Mouse (Mus musculus): ENCODE data around the gene Olfr1311. TPM values are rescaled to one million over a fixed set of nuclear protein-coding genes. Genes with fewer than 3 reads are reported as not detected.
"Not testable (repeated sequence)": the region's sequence is repeated elsewhere in the genome, so short reads cannot be mapped to it uniquely, and the experiment has no call there.

The Olfr1311 gene
- total RNA-seq (2017), result not detected in 2 replicates

GRCm38 (mm10) chr2:112024312-112024711 lies at the start of gene Olfr1311:
Gene Olfr1311 (minus strand): TSS chr2:112024412.
- ATAC-seq (replicated peaks; ENCODE audit: low read depth, poor library complexity, severe bottlenecking), result no peak

GRCm38 (mm10) chr2:112050138-112050537 lies 25.9 kb upstream of the Olfr1311 start, which contains the start of gene Olfr1312:
Gene Olfr1312 (minus strand): TSS chr2:112050238.
- ATAC-seq (replicated peaks; ENCODE audit: low read depth, poor library complexity, severe bottlenecking), result no peak

- not testable (repeated sequence) for ATAC-seq (replicated peaks; ENCODE audit: low read depth, poor library complexity, severe bottlenecking)
These were observed 2.8 kb upstream of the Olfr1311 start for GRCm38 (mm10) chr2:112026971-112027370.

GRCm38 (mm10) chr2:112014900-112015299 lies 9.3 kb downstream of the Olfr1311 start:
- ATAC-seq (replicated peaks; ENCODE audit: low read depth, poor library complexity, severe bottlenecking), result no peak

GRCm38 (mm10) chr2:112012608-112013007 lies 11.6 kb downstream of the Olfr1311 start, which contains the start of gene Olfr1310:
Gene Olfr1310 (minus strand): TSS chr2:112012708.
- ATAC-seq (replicated peaks; ENCODE audit: low read depth, poor library complexity, severe bottlenecking), result no peak

GRCm38 (mm10) chr2:111990181-111990580 lies 34.0 kb downstream of the Olfr1311 start, which contains the start of gene Olfr1309:
Gene Olfr1309 (minus strand): TSS chr2:111990281.
- ATAC-seq (replicated peaks; ENCODE audit: low read depth, poor library complexity, severe bottlenecking), result no peak

Other genes starting within 250 kb of the Olfr1311 start
- gene Olfr1302, start 247.0 kb downstream of the Olfr1311 start, total RNA-seq (2017), result not detected in 2 replicates
- gene Olfr1303, start 204.1 kb downstream of the Olfr1311 start, total RNA-seq (2017), result not detected in 2 replicates
- gene Olfr1305, start 147.3 kb downstream of the Olfr1311 start, total RNA-seq (2017), result not detected in 2 replicates
- gene Olfr1306, start 108.1 kb downstream of the Olfr1311 start, total RNA-seq (2017), result not detected in 2 replicates
- 0.05 TPM in 1 of 2 replicates, not detected in the other for gene Olfr1307, start 75.0 kb downstream of the Olfr1311 start, total RNA-seq (2017)
- not detected in 2 replicates for gene Olfr1308, start 59.5 kb downstream of the Olfr1311 start, total RNA-seq (2017)
- not detected in 2 replicates for gene Olfr1309, start 34.1 kb downstream of the Olfr1311 start, total RNA-seq (2017)
- not detected in 2 replicates for gene Olfr1310, start 11.7 kb downstream of the Olfr1311 start, total RNA-seq (2017)
- gene Olfr1312, start 25.8 kb upstream of the Olfr1311 start, total RNA-seq (2017), result not detected in 2 replicates
- gene Olfr1313, start 53.4 kb upstream of the Olfr1311 start, total RNA-seq (2017), result not detected in 2 replicates
- gene Olfr1314, start 72.4 kb upstream of the Olfr1311 start, total RNA-seq (2017), result not detected in 2 replicates
- gene Olfr1315-ps1, start 91.0 kb upstream of the Olfr1311 start, total RNA-seq (2017), result not detected in 2 replicates
- gene Olfr1316, start 110.6 kb upstream of the Olfr1311 start, total RNA-seq (2017), result not detected in 2 replicates
- gene Olfr1317, start 115.9 kb upstream of the Olfr1311 start, total RNA-seq (2017), result not detected in 2 replicates
- gene Olfr1318, start 129.8 kb upstream of the Olfr1311 start, total RNA-seq (2017), result not detected in 2 replicates
- 3.1 and 13.2 TPM in 2 replicates for gene Lpcat4, start 215.1 kb upstream of the Olfr1311 start, total RNA-seq (2017)
- not detected in 2 replicates for gene Nutm1, start 234.9 kb upstream of the Olfr1311 start, total RNA-seq (2017)
- 132 and 136 TPM in 2 replicates for gene Nop10, start 237.5 kb upstream of the Olfr1311 start, total RNA-seq (2017)
- 68.2 and 85.0 TPM in 2 replicates for gene Slc12a6, start 241.4 kb upstream of the Olfr1311 start, total RNA-seq (2017)
- not detected in 2 replicates for gene Gm21985, start 241.9 kb upstream of the Olfr1311 start, total RNA-seq (2017)

Measured in common myeloid progenitor, adult 5-6 weeks (primary cell).